Mouse (Mus musculus): Measurements from ENCODE around the gene Prmt8.

- TF ChIP-seq POLR2A (IDR thresholded peaks at IDR 0.05; ENCODE audit: insufficient read length, low read depth) (no peak), MAX (IDR thresholded peaks at IDR 0.05; ENCODE audit: low read depth) (no peak), POLR2AphosphoS2 (IDR thresholded peaks at IDR 0.05; ENCODE audit: insufficient read length, low read depth) (no peak)
These were observed 46.1 kb downstream of the Prmt8 start for GRCm38 (mm10) chr6:127723126-127723525.
